Mouse (Mus musculus) spleen, postnatal 4 days (tissue): ENCODE data around the gene Lamtor4.

Source experiments
- DNase-seq, 2 experiments: peaks; one replicate each; pipeline ENCODE4 v3.0.0; 2022; ENCODE audit warnings: low spot score in 2 of 2

Lamtor4 gene

DNA sequence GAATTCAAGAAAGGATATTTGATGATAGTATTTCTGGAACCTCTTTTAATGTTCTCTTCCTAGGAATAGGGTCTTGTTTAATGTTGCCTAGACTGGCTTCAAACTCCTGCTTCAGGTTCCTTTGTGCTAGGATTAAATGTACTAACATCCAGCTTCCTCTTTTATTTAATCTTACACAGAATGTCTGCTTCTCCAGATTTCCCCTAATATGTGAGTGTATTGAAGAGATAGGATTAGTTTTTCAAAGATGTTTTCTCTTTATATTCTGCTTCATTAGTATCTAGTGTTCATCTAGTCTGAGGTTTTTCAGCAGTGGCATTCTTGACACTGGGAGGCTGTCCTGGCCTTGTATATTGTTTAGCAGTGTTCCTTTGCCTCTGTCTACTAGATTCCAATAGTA, 38.9 kb downstream of the Lamtor4 start:
- DNase-seq, result no peak

DNA sequence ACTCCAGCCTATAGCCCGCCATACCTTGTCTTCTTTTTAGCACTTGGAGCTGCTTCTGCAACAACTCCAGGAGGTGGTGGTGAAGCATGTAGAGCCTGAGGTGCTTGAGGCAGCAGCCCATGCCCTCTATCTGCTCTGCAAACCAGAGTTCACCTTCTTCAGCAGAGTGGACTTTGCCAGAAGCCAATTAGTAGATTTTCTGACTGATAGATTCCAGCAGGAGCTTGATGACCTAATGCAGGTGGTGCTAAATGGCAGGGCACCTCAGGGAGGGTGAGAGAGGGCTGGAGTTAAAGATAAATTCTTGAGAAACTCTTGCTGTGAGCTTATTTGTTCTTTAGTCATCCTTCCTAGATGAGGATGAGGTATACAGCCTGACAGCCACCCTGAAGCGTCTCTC, 44.3 kb downstream of the Lamtor4 start:
- DNase-seq, result no peak
